In the genomic region with DNA sequence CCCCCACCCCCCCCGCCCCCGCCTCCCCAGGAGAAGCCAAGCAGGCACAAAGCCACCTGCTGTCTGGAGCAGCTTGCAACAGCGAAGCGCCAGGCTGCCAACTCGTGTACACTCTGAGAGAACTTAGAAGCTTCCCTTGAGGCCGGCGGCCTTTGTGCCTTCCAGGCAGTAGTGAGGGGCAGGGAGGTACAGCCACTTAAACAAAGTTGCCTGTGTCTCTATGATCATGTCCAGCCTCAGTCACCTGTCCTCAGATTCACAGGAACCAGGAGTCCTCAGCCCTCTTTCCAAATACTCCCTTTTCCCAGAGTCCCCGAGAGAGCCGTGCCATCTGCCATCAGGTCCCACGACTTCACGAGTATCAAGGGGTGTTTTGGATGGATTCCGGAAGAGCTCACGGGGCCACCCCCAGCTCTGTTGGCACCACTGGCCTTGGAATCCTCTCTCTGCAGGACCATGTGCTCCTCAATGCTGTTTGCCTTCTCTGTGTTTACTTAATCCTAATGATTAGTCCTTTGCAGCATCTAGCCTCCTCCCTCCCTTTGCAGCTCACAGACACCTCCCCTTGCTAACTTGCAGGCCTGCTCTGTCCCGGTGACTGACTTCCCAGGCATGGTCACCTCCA, we compare ENCODE assay signal across 9 mouse cellular contexts. TPM values are rescaled to one million over a fixed set of nuclear protein-coding genes. Genes with fewer than 3 reads are reported as not detected.
DNase-seq lines count a peak whose midpoint lies in the region; ATAC-seq lines count a peak whose summit lies in the region.
"Had no signal": no experiment of that assay in that cellular context is flagged by ENCODE, and none has a peak within 500 bp of the region (broad histone marks: within the 10 kb centered on the region; RNA-seq: fewer than 3 reads in every experiment).

No protein-coding gene starts in this region.

- H3K4me2 ChIP-seq in forebrain, embryonic 14.5 days (ENCODE audit: low read length) = no peak overlapping the region
- no peak overlapping the region for H3K4me2 ChIP-seq in liver, embryonic 16.5 days (ENCODE audit: low read depth, low read length)
- no peak overlapping the region for H3K4me2 ChIP-seq in heart, embryonic 11.5 days
- H3K4me2 ChIP-seq: stomach, embryonic 15.5 days had no signal

- 23% methylated on average over 14 of the region's 14 CpGs for WGBS in forebrain, embryonic 14.5 days
- 35% methylated on average over 14 of the region's 14 CpGs for WGBS in liver, embryonic 16.5 days (ENCODE audit: insufficient replicate concordance)
- 28% methylated on average over 14 of the region's 14 CpGs for WGBS in heart, embryonic 11.5 days (ENCODE audit: insufficient replicate concordance)

- H3K4me3 ChIP-seq in forebrain, embryonic 14.5 days (ENCODE audit: low read depth, low read length) = no peak overlapping the region
- H3K4me3 ChIP-seq in liver, embryonic 16.5 days (ENCODE audit: low read depth, low read length) = no peak overlapping the region
- no peak overlapping the region for H3K4me3 ChIP-seq in heart, embryonic 11.5 days (ENCODE audit: low read depth, low read length)
- H3K4me3 ChIP-seq: stomach, embryonic 15.5 days had no signal

- no peaks in the 10 kb centered on the region for H3K9me3 ChIP-seq in forebrain, embryonic 14.5 days (replicated peaks; ENCODE audit: control insufficient read depth, low read length)
- H3K9me3 ChIP-seq in liver, embryonic 16.5 days (replicated peaks; ENCODE audit: control insufficient read depth, low read length) = no peaks in the 10 kb centered on the region
- H3K9me3 ChIP-seq in heart, embryonic 11.5 days (replicated peaks; ENCODE audit: control insufficient read depth, low read length) = no peaks in the 10 kb centered on the region
- H3K9me3 ChIP-seq: stomach, embryonic 15.5 days had no signal

- H3K27me3 ChIP-seq in forebrain, embryonic 14.5 days (replicated peaks; ENCODE audit: control insufficient read depth, insufficient read depth, low read length) = no peaks in the 10 kb centered on the region
- H3K27me3 ChIP-seq in liver, embryonic 16.5 days (ENCODE audit: control insufficient read depth, insufficient read depth, low read depth, low read length) = no peaks in the 10 kb centered on the region
- no peaks in the 10 kb centered on the region for H3K27me3 ChIP-seq in heart, embryonic 11.5 days (ENCODE audit: control insufficient read depth, insufficient read depth, low read length)
- H3K27me3 ChIP-seq: stomach, embryonic 15.5 days had no signal

- peak overlapping the region; percentile 70 for H3K27ac ChIP-seq in forebrain, embryonic 14.5 days (ENCODE audit: low read depth, low read length)
- no peak overlapping the region for H3K27ac ChIP-seq in liver, embryonic 16.5 days (ENCODE audit: low read length)
- no peak overlapping the region for H3K27ac ChIP-seq in heart, embryonic 11.5 days (ENCODE audit: low read depth, low read length)
- H3K27ac ChIP-seq: stomach, embryonic 15.5 days had no signal

- H3K9ac ChIP-seq in forebrain, embryonic 14.5 days (ENCODE audit: low read length) = no peak overlapping the region
- H3K9ac ChIP-seq in liver, embryonic 16.5 days (ENCODE audit: low read depth, low read length) = no peak overlapping the region
- no peak overlapping the region for H3K9ac ChIP-seq in heart, embryonic 11.5 days (ENCODE audit: low read depth, low read length)
- H3K9ac ChIP-seq: stomach, embryonic 15.5 days had no signal

- no peaks in the 10 kb centered on the region for H3K36me3 ChIP-seq in forebrain, embryonic 14.5 days (ENCODE audit: control insufficient read depth, insufficient read depth, low read length)
- no peaks in the 10 kb centered on the region for H3K36me3 ChIP-seq in liver, embryonic 16.5 days (ENCODE audit: control insufficient read depth, insufficient read depth)
- no peaks in the 10 kb centered on the region for H3K36me3 ChIP-seq in heart, embryonic 11.5 days (ENCODE audit: control insufficient read depth, insufficient read depth, low read length)
- H3K36me3 ChIP-seq: stomach, embryonic 15.5 days had no signal

- peak; percentile 86 for ATAC-seq in forebrain, embryonic 14.5 days
- 0 out of 2 replicates have a peak, but pooled peaks have one; percentile 48 for ATAC-seq in liver, embryonic 16.5 days (ENCODE audit: low read depth)
- no peak for ATAC-seq in heart, embryonic 11.5 days (replicated peaks; ENCODE audit: insufficient number of reproducible peaks, low FRiP score, low TSS enrichment)

- peaks cover 7% of the 10 kb centered on the region; the same call in 1 of the 2 replicates for H3K4me1 ChIP-seq in forebrain, embryonic 14.5 days (ENCODE audit: control insufficient read depth, insufficient read depth, low read length)
- peaks cover 7% of the 10 kb centered on the region for H3K4me1 ChIP-seq in liver, embryonic 16.5 days (ENCODE audit: control insufficient read depth, low read depth, low read length)
- H3K4me1 ChIP-seq in heart, embryonic 11.5 days (ENCODE audit: control insufficient read depth, insufficient read depth, low read length) = no peaks in the 10 kb centered on the region

- DNase-seq in heart, adult 11 months = peak; percentile 90
- DNase-seq in heart, adult 8-10 months (ENCODE audit: low spot score) = no peak
- DNase-seq in adipocyte (ENCODE audit: low spot score) (peak; percentile 51), MN1 (ENCODE audit: low spot score) (no peak)
- peak; percentile 83 for DNase-seq in forebrain, embryonic 14.5 days (ENCODE audit: low spot score)
- peak; percentile 26 for DNase-seq in yolk sac, embryonic 10.5 days (ENCODE audit: low spot score)

RNA-seq across cellular contexts. Expression of a gene that starts 38.4 kb away (rescaled TPM):
- 10 to 100 TPM; 10.7 to 18.6 (median 13.4) TPM for total RNA-seq in heart, adult 8-10 months (2022)
- polyA plus RNA-seq in forebrain, embryonic 14.5 days (2014; fragmentation: Nextera tagmentation; extraction: Ambion mirVana) = 96.6 and 127 TPM in 2 replicates
- polyA plus RNA-seq in liver, embryonic 16.5 days (2015; fragmentation: Nextera tagmentation; extraction: Ambion mirVana) = 2.5 and 2.6 TPM in 2 replicates
- polyA plus RNA-seq in heart, embryonic 11.5 days (2014; fragmentation: Nextera tagmentation; extraction: Ambion mirVana) = 3.7 and 4.4 TPM in 2 replicates

Comparison
In these comparisons a context has a peak if more than half of its experiments do, and no peak if none do; other contexts are left out.
1. DNase-seq: peak in heart, adult 11 months (single experiment), adipocyte (single experiment), forebrain, embryonic 14.5 days (single experiment) and yolk sac, embryonic 10.5 days (single experiment); none in heart, adult 8-10 months (single experiment) and MN1 (single experiment).
2. RNA of a gene that starts 38.4 kb away (polyA plus RNA-seq): 96.6 to 127 TPM in forebrain, embryonic 14.5 days; 3.7 to 4.4 TPM in heart, embryonic 11.5 days and 2.5 to 2.6 TPM in liver, embryonic 16.5 days; every median in the first group is over 10 times any median in the second.